Mouse (Mus musculus): ENCODE measurements at regions not wholly inside any gene's neighbourhood (a gene's known extent, or its start where the extent isn't known, plus 50 kb on each side); places are given as distances from the start of the nearest gene placed in this dataset.

GRCm38 (mm10) chr8:82623791-82624431 lies 150.0 kb downstream of the Zfp330 start:
- no peak overlapping the region for H3K27ac ChIP-seq
- ATAC-seq (ENCODE audit: low FRiP score): no peak
- no peaks in the 10 kb centered on the region for H3K36me3 ChIP-seq
- no peak overlapping the region for H3K4me3 ChIP-seq
- H3K27me3 ChIP-seq: no peaks in the 10 kb centered on the region
- 90% methylated on average over 6 of the region's 6 CpGs for WGBS
- no peaks in the 10 kb centered on the region for H3K9me3 ChIP-seq
- no peak overlapping the region for H3K4me2 ChIP-seq
- no peaks in the 10 kb centered on the region for H3K4me1 ChIP-seq (replicated peaks)
- no peak overlapping the region for H3K9ac ChIP-seq

- Histone ChIP-seq H3K4me3 (no peak overlapping the region), H3K9me3 (no peaks in the 10 kb centered on the region), H3K36me3 (no peaks in the 10 kb centered on the region), H3K4me2 (no peak overlapping the region), H3K27me3 (no peaks in the 10 kb centered on the region), H3K27ac (no peak overlapping the region), H3K9ac (no peak overlapping the region), H3K4me1 (replicated peaks) (no peaks in the 10 kb centered on the region)
- no peak for ATAC-seq (ENCODE audit: low FRiP score)
- 43% methylated on average over 1 of the region's 1 CpGs for WGBS
These were observed 155.3 kb downstream of the Zfp330 start for GRCm38 (mm10) chr8:82618668-82619067.

DNA sequence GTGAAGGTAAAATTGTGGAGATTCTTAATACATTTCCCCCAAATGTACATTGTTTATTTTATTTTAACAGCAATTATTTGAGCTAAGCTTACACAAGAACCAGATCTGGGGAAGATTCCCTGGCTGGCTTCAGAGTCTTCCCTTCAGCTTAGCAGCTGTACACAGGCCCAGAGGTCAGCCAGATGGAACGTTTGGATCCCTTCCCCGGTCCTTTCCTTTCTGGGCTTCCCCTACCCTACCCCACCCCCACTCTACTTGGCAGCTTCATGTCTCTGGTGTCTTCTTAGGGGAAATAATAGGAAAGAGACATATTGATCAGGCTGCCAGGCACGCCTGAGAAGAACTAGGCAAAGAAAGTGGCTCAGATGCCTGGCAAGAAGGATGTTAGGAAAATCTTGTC lies 172.4 kb downstream of the Zfp330 start:
- Histone ChIP-seq H3K4me3 (no peak overlapping the region), H3K27ac (no peak overlapping the region), H3K4me1 (replicated peaks) (no peaks in the 10 kb centered on the region), H3K27me3 (no peaks in the 10 kb centered on the region), H3K9ac (no peak overlapping the region), H3K36me3 (no peaks in the 10 kb centered on the region), H3K4me2 (no peak overlapping the region), H3K9me3 (no peaks in the 10 kb centered on the region)
- no peak for ATAC-seq (ENCODE audit: low FRiP score)
- WGBS: 58% methylated on average over 3 of the region's 3 CpGs

GRCm38 (mm10) chr8:82573434-82573833 lies 170.4 kb upstream of the Il15 start:
- H3K4me3 ChIP-seq: no peak overlapping the region
- no peak for ATAC-seq (ENCODE audit: low FRiP score)

DNA sequence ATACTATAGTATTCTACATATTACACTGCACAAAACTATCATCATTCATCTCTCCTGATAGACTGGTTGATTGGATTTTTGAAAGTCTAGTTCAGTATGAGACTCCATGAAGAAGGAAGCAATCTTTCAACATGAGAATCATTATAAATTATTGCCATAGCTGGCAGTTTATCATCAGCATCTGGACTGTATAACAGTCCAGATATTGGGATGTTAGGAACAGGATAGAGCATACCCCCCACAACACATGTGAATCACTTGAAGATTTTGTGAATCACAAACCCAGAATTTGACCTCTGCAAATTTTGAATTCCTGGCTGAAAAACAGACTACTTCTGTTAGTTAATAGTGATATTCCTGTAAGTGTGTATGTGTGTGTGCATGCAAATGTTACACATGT lies 135.1 kb upstream of the Il15 start:
- Histone ChIP-seq H3K4me3 (no peak overlapping the region), H3K27ac (no peak overlapping the region), H3K9me3 (no peaks in the 10 kb centered on the region), H3K36me3 (no peaks in the 10 kb centered on the region), H3K4me2 (no peak overlapping the region), H3K27me3 (no peaks in the 10 kb centered on the region), H3K9ac (no peak overlapping the region), H3K4me1 (replicated peaks) (no peaks in the 10 kb centered on the region)
- no peak for ATAC-seq (ENCODE audit: low FRiP score)

More at GRCm38 (mm10) chr8:82573434-82573833, 170.4 kb upstream of the Il15 start:
- H3K27ac ChIP-seq: no peak overlapping the region
- H3K27me3 ChIP-seq: no peaks in the 10 kb centered on the region
- H3K36me3 ChIP-seq: no peaks in the 10 kb centered on the region
- no peak overlapping the region for H3K4me2 ChIP-seq
- no peaks in the 10 kb centered on the region for H3K9me3 ChIP-seq
- H3K9ac ChIP-seq: no peak overlapping the region
- WGBS: 96% methylated on average over 1 of the region's 1 CpGs
- no peaks in the 10 kb centered on the region for H3K4me1 ChIP-seq (replicated peaks)

GRCm38 (mm10) chr8:82529153-82529552 lies 126.1 kb upstream of the Il15 start:
- no peaks in the 10 kb centered on the region for H3K27me3 ChIP-seq
- H3K4me3 ChIP-seq: no peak overlapping the region
- no peaks in the 10 kb centered on the region for H3K9me3 ChIP-seq
- no peak overlapping the region for H3K27ac ChIP-seq
- H3K4me1 ChIP-seq (replicated peaks): no peaks in the 10 kb centered on the region
- H3K4me2 ChIP-seq: no peak overlapping the region
- WGBS: 91% methylated on average over 3 of the region's 3 CpGs
- no peak overlapping the region for H3K9ac ChIP-seq
- H3K36me3 ChIP-seq: no peaks in the 10 kb centered on the region
- no peak for ATAC-seq (ENCODE audit: low FRiP score)

DNA sequence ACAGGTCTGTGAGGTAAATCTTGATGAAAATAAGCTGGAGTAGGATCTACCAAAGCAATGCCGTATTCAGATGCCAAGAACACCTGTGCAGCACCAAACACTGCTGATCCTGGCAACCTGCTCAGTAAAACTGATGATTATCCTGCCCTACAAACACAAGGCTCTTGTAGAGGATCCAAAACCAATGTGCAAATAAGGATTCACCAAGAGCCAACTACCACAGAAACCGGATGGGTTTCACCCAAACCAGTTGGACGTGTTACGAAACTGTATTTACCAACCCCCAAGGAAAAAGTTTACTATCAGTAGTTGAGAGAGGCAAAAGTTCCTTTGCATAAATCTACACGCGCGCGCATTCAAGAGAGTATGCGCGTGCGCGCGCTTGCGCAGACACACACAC lies 120.8 kb upstream of the Il15 start:
- ATAC-seq (ENCODE audit: low FRiP score): no peak
- H3K27ac ChIP-seq: no peak overlapping the region
- 96% methylated on average over 14 of the region's 14 CpGs for WGBS
- no peak overlapping the region for H3K4me3 ChIP-seq
- H3K36me3 ChIP-seq: no peaks in the 10 kb centered on the region
- no peak overlapping the region for H3K9ac ChIP-seq
- no peaks in the 10 kb centered on the region for H3K9me3 ChIP-seq
- H3K4me1 ChIP-seq (replicated peaks): no peaks in the 10 kb centered on the region
- H3K4me2 ChIP-seq: no peak overlapping the region
- no peaks in the 10 kb centered on the region for H3K27me3 ChIP-seq

GRCm38 (mm10) chr8:82498496-82498895 lies 95.5 kb upstream of the Il15 start:
- Histone ChIP-seq H3K9ac (no peak overlapping the region), H3K4me1 (replicated peaks) (no peaks in the 10 kb centered on the region), H3K27ac (no peak overlapping the region), H3K27me3 (no peaks in the 10 kb centered on the region), H3K9me3 (no peaks in the 10 kb centered on the region), H3K4me2 (no peak overlapping the region), H3K36me3 (no peaks in the 10 kb centered on the region), H3K4me3 (no peak overlapping the region)
- WGBS: 71% methylated on average over 2 of the region's 2 CpGs
- no peak for ATAC-seq (ENCODE audit: low FRiP score)

DNA sequence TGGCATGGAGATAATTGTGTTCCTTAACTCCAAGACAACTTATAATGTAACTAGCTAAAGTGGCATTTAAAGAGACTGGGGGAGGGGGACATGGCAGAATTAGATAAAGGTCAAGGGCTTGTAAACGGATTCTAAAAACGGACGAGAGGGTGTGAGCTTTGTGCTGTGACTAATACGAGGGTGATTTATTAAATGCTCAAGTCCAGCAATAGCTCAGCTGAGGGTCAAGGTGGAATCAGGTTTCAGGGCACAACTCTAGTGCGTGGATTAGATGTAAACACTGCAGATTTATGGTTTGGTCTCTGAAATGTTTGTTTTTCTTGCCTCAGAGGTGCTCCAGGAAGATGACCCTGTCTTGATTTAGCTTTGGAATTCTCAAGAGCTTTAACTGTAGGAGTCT lies 74.8 kb upstream of the Il15 start:
- H3K4me2 ChIP-seq: no peak overlapping the region
- no peak overlapping the region for H3K27ac ChIP-seq
- H3K4me1 ChIP-seq (replicated peaks): no peaks in the 10 kb centered on the region
- H3K9ac ChIP-seq: no peak overlapping the region
- 31% methylated on average over 5 of the region's 5 CpGs for WGBS
- no peaks in the 10 kb centered on the region for H3K27me3 ChIP-seq
- no peak overlapping the region for H3K4me3 ChIP-seq
- H3K9me3 ChIP-seq: no peaks in the 10 kb centered on the region
- no peak for ATAC-seq (ENCODE audit: low FRiP score)
- no peaks in the 10 kb centered on the region for H3K36me3 ChIP-seq

DNA sequence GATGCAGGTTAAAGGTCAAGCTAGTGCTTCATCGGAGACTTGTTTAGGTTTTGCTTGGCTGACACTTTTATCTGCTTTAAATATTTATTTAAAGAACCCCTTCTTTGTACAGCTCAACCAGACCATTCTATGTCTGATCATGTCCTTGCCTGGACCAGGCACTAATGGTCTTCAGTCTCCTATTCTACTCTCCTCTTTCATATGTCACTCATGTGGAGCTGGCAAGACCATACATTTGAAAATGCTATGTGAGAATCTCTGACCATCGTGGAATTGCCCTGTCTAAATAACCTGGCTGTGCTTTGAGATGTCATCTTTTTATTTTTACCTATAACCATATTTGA lies 74.4 kb upstream of the Il15 start:
- H3K9ac ChIP-seq: no peak overlapping the region
- no peak overlapping the region for H3K4me3 ChIP-seq
- H3K27ac ChIP-seq: no peak overlapping the region
- H3K4me1 ChIP-seq (replicated peaks): no peaks in the 10 kb centered on the region
- H3K4me2 ChIP-seq: no peak overlapping the region
- no peaks in the 10 kb centered on the region for H3K9me3 ChIP-seq
- 47% methylated on average over 2 of the region's 2 CpGs for WGBS
- H3K27me3 ChIP-seq: no peaks in the 10 kb centered on the region
- H3K36me3 ChIP-seq: no peaks in the 10 kb centered on the region
- ATAC-seq (ENCODE audit: low FRiP score): no peak

DNA sequence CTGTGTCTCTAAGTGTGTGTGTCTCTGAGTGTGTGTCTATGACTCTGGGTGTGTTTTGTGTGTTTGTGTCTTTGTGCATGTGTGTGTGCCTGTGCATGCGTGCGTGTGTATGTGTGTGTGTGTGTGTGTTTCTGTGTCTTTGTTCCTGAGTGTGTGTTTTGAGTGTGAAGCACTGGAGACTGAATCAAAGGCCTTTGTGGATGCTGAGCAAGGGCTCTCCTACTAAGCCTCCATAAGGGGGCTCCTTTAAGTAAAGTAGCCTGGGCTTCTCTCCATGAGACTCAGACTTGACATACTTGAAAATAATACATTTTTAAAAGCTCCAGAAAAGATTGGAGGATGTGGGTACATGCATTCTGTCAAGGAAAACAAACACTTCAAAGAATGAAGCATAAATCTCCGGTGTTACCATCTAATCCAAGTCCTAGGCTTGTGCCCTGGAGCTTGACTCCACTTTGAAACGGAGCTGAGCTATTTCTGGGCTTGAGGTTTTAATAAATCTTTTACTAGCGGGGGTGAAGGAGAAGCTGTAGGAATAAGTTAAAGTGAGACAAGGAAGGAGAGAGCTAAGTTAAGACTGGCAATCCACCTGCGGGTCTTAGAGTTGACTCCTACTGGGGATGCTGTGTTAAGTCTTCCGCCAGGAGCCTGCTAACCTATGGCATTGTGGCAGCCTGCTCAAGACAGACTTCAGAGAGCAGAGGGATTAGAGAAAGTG lies 73.8 kb upstream of the Il15 start:
- H3K36me3 ChIP-seq: no peaks in the 10 kb centered on the region
- H3K27ac ChIP-seq: no peak overlapping the region
- H3K9me3 ChIP-seq: no peaks in the 10 kb centered on the region
- 84% methylated on average over 7 of the region's 7 CpGs for WGBS
- H3K4me2 ChIP-seq: no peak overlapping the region
- no peak for ATAC-seq (ENCODE audit: low FRiP score)
- no peaks in the 10 kb centered on the region for H3K4me1 ChIP-seq (replicated peaks)
- no peak overlapping the region for H3K4me3 ChIP-seq
- no peak overlapping the region for H3K9ac ChIP-seq
- no peaks in the 10 kb centered on the region for H3K27me3 ChIP-seq

- Histone ChIP-seq H3K27me3 (no peaks in the 10 kb centered on the region), H3K27ac (no peak overlapping the region), H3K4me1 (replicated peaks) (no peaks in the 10 kb centered on the region), H3K9ac (no peak overlapping the region), H3K36me3 (no peaks in the 10 kb centered on the region), H3K4me3 (no peak overlapping the region), H3K4me2 (no peak overlapping the region), H3K9me3 (no peaks in the 10 kb centered on the region)
- 90% methylated on average over 2 of the region's 2 CpGs for WGBS
- ATAC-seq (ENCODE audit: low FRiP score): no peak
These were observed 70.2 kb upstream of the Il15 start for GRCm38 (mm10) chr8:82473266-82473665.

GRCm38 (mm10) chr8:82471825-82472224 lies 68.8 kb upstream of the Il15 start:
- WGBS: no CpG with 5 or more reads among the region's 1 CpGs
- no peaks in the 10 kb centered on the region for H3K4me1 ChIP-seq (replicated peaks)
- no peaks in the 10 kb centered on the region for H3K27me3 ChIP-seq
- H3K9ac ChIP-seq: no peak overlapping the region
- H3K9me3 ChIP-seq: no peaks in the 10 kb centered on the region
- no peaks in the 10 kb centered on the region for H3K36me3 ChIP-seq
- no peak overlapping the region for H3K4me3 ChIP-seq
- no peak for ATAC-seq (ENCODE audit: low FRiP score)
- H3K27ac ChIP-seq: no peak overlapping the region
- no peak overlapping the region for H3K4me2 ChIP-seq
